Mouse (Mus musculus) forebrain, embryonic 11.5 days (tissue): Measurements from ENCODE around the gene Cphx1. TPM values are rescaled to one million over a fixed set of nuclear protein-coding genes. Genes with fewer than 3 reads are reported as not detected.
"Not testable (repeated sequence)": the region's sequence is repeated elsewhere in the genome, so short reads cannot be mapped to it uniquely, and the experiment has no call there.

Experiments used
- ATAC-seq: fragments of 200-750 bp; cut with Nextera tagmentation; replicated peaks from 2 replicates; pipeline ENCODE4 v1.8.0; 2017; ENCODE audit warnings: moderate TSS enrichment; ENCODE audit not compliant: low FRiP score
- DNase-seq: peaks from one replicate; pipeline ENCODE4 v3.0.0-alpha.2; 2017; ENCODE audit warnings: low spot score
- H3K27ac ChIP-seq: fragments of 300-500 bp; sonication (generic); 2 replicates; pipeline ENCODE4 v1.5.1; 2014; ENCODE audit warnings: low read depth, low read length
- H3K27me3 ChIP-seq: fragments of 300-500 bp; sonication (generic); 2 replicates; pipeline ENCODE4 v1.6.1; 2014; ENCODE audit warnings: mild to moderate bottlenecking, low read length, mixed read lengths; ENCODE audit not compliant: control insufficient read depth, insufficient read depth
- H3K36me3 ChIP-seq: fragments of 300-500 bp; sonication (generic); 2 replicates; pipeline ENCODE4 v1.6.1; 2014; ENCODE audit warnings: mild to moderate bottlenecking, low read length, moderate library complexity, mixed read lengths; ENCODE audit not compliant: control insufficient read depth, insufficient read depth
- H3K4me1 ChIP-seq: fragments of 300-500 bp; sonication (generic); replicated peaks from 2 replicates; pipeline ENCODE4 v1.6.1; 2014; ENCODE audit warnings: low read length, mixed read lengths; ENCODE audit not compliant: control insufficient read depth, insufficient read depth
- H3K4me2 ChIP-seq: fragments of 300-500 bp; sonication (generic); 2 replicates; pipeline ENCODE4 v1.6.1; 2014; ENCODE audit warnings: low read depth, mild to moderate bottlenecking, low read length, moderate library complexity, mixed read lengths; ENCODE audit not compliant: severe bottlenecking
- H3K4me3 ChIP-seq: fragments of 300-500 bp; sonication (generic); 2 replicates; pipeline ENCODE4 v1.5.1; 2014; ENCODE audit warnings: low read depth, low read length
- H3K9ac ChIP-seq: fragments of 300-500 bp; sonication (generic); 2 replicates; pipeline ENCODE4 v1.6.1; 2014; ENCODE audit warnings: low read length
- H3K9me3 ChIP-seq: fragments of 300-500 bp; sonication (generic); 2 replicates; pipeline ENCODE4 v1.6.1; 2016; ENCODE audit warnings: low read length, mixed read lengths; ENCODE audit not compliant: control insufficient read depth
- WGBS: fragments of 180-500 bp; shearing (Covaris S2); extraction: QIAGEN DNeasy Blood & Tissue Kit; methylation state at CpG from one replicate; pipeline ENCODE4 v1.1.7; 2014; 5-methylcytosine and 5-hydroxymethylcytosine counted together
- polyA plus RNA-seq: library from polyadenylated mRNA; unstranded; fragments of >200 nt; fragmentation: Nextera tagmentation; extraction: Ambion mirVana; gene quantifications from 2 replicates; pipeline ENCODE4 v1.2.1, GENCODE M21; 2014

Cphx1 gene
- not detected in 2 replicates for polyA plus RNA-seq

- H3K27me3 ChIP-seq, H3K9me3 ChIP-seq, H3K4me1 ChIP-seq, H3K4me3 ChIP-seq, H3K9ac ChIP-seq, H3K27ac ChIP-seq, ATAC-seq, H3K36me3 ChIP-seq, H3K4me2 ChIP-seq, DNase-seq: not testable (repeated sequence)
- WGBS: no CpG with 5 or more reads among the region's 8 CpGs
These were observed at the start of gene Cphx1 for GRCm38 (mm10) chr14:25938004-25938403. Gene Cphx1, plus strand, starts transcription at chr14:25938304.

DNA sequence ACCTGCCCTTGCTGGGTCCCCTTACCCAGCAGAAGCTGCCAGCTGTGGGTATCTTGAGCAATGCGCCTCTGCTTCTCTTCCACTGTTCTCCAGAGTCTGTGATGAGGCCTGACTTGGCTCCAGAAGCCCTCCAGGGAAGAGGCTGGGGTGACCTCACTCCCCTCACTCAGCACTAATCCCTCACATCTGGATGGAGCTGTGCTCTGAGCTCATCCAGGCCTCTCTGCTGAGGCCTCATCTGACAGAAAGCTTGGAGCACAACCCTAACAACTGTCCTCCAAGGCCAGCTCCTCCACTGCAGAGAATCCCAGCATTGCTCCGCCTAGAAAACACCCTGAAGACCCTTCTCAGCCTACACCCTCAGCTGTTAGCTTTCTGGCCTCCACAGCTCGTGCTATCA is 43.5 kb upstream of the Cphx1 start:
- not testable (repeated sequence) for H3K36me3 ChIP-seq

DNA sequence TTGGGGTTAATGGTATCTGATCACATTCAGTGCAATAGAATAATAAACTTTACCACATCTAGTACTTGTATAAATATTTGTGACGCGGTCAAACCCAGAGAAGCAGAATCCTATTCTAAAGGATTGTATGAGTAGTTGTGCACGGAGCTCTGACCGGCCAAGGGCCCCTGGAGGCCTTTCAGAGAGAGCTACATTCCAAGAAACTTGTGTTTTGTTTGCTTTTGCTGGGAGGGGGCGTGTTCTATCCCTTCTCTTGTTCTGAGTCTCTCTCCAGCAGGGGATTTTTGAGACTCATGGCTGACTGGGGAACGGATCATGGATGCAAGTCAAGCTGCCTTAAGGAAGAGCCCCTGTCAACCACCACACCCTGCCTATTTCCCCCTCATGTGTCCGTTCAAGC is 42.4 kb upstream of the Cphx1 start:
- not testable (repeated sequence) for H3K27ac ChIP-seq, H3K4me2 ChIP-seq, H3K27me3 ChIP-seq, H3K4me1 ChIP-seq, ATAC-seq, H3K9me3 ChIP-seq, H3K36me3 ChIP-seq, H3K4me3 ChIP-seq, DNase-seq, H3K9ac ChIP-seq
- no CpG with 5 or more reads among the region's 7 CpGs for WGBS

More for the DNA sequence above, 43.5 kb upstream of the Cphx1 start:
- no CpG with 5 or more reads among the region's 3 CpGs for WGBS
- not testable (repeated sequence) for H3K4me1 ChIP-seq, ATAC-seq, H3K27me3 ChIP-seq, H3K4me2 ChIP-seq, H3K4me3 ChIP-seq, DNase-seq, H3K9me3 ChIP-seq, H3K27ac ChIP-seq, H3K9ac ChIP-seq

- ATAC-seq, H3K4me2 ChIP-seq: not testable (repeated sequence)
- WGBS: no CpG with 5 or more reads among the region's 10 CpGs
These were observed 35.1 kb upstream of the Cphx1 start, which contains the start of gene Plac9a for GRCm38 (mm10) chr14:25903000-25903399. Gene Plac9a, minus strand, starts transcription at chr14:25903100.

GRCm38 (mm10) chr14:25905243-25905642 is 32.9 kb upstream of the Cphx1 start:
- not testable (repeated sequence) for H3K9ac ChIP-seq, H3K4me3 ChIP-seq, DNase-seq, H3K4me1 ChIP-seq, H3K36me3 ChIP-seq, H3K27ac ChIP-seq, ATAC-seq, H3K4me2 ChIP-seq, H3K27me3 ChIP-seq, H3K9me3 ChIP-seq
- WGBS: 27% methylated on average over 1 of the region's 5 CpGs

More at GRCm38 (mm10) chr14:25903000-25903399, 35.1 kb upstream of the Cphx1 start, which contains the start of gene Plac9a:
- not testable (repeated sequence) for H3K9me3 ChIP-seq, H3K4me1 ChIP-seq, DNase-seq, H3K9ac ChIP-seq, H3K4me3 ChIP-seq, H3K27me3 ChIP-seq, H3K36me3 ChIP-seq, H3K27ac ChIP-seq

DNA sequence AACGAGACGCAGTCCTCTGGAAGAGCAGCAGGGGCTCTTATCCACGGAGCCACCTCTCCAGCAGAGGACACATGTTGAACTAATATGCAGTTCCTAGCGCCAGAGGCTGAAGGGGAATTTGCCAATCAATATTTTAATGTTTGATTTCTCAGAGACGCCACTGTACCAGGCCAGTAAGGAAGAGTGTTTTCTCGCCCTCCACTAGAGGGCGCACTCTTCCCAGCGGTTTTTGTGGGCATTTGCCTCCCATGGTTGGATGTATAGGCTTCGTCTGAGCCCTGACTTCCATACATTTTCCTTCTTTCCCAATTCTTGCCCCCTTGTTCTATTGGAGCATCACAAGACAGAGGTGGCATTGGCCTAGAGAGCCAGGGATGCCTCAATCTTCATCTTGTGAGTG is 30.8 kb upstream of the Cphx1 start:
- H3K9ac ChIP-seq, H3K4me3 ChIP-seq, H3K27me3 ChIP-seq, DNase-seq, H3K36me3 ChIP-seq, H3K27ac ChIP-seq, H3K4me2 ChIP-seq, H3K4me1 ChIP-seq, H3K9me3 ChIP-seq, ATAC-seq: not testable (repeated sequence)
- WGBS: no CpG with 5 or more reads among the region's 9 CpGs

- not testable (repeated sequence) for DNase-seq
These were observed 29.1 kb upstream of the Cphx1 start for GRCm38 (mm10) chr14:25908976-25909375.

GRCm38 (mm10) chr14:25918427-25919170 is 19.5 kb upstream of the Cphx1 start:
- not testable (repeated sequence) for ATAC-seq, H3K27me3 ChIP-seq, H3K4me2 ChIP-seq, H3K27ac ChIP-seq, H3K4me3 ChIP-seq, H3K9ac ChIP-seq, H3K9me3 ChIP-seq, H3K36me3 ChIP-seq, H3K4me1 ChIP-seq, DNase-seq
- no CpG with 5 or more reads among the region's 5 CpGs for WGBS

More at GRCm38 (mm10) chr14:25908976-25909375, 29.1 kb upstream of the Cphx1 start:
- H3K36me3 ChIP-seq, ATAC-seq, H3K4me2 ChIP-seq, H3K9ac ChIP-seq, H3K4me3 ChIP-seq, H3K27ac ChIP-seq, H3K27me3 ChIP-seq, H3K4me1 ChIP-seq, H3K9me3 ChIP-seq: not testable (repeated sequence)
- WGBS: no CpG with 5 or more reads among the region's 8 CpGs
